Mouse (Mus musculus) A20 (cell line): ENCODE measurements around the gene Arhgap29.

Experiments
- DNase-seq: peaks from one replicate; pipeline ENCODE4 v3.0.0-alpha.2; 2011; ENCODE audit warnings: low read depth, low spot score

Gene Arhgap29

DNA sequence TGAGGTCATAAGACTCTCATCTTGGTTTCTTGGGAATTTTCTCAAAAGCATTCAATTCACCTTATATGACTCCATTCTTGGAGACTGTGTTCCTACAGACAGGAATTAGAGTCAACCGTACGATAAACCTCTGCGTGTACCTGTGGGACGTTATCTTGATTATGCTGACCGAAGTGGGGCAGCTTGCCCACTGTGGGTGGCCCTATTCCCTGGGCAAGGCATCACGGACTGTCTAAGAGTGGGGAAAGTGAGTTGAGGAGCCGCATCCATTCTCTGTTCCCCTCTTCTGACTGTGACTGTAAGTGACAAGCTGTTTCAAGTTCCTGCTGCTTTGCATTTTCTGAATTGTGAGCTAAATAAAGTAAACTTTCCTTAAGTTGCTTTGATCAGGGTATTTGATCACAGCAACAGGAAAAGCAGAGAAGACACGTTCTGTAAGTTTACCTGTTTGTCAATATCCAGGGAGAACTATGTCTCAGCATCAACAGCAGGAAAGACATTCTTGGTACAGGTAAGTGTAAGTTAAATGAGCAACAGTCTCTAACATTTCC lies at the start of gene Arhgap29:
Gene Arhgap29 (plus strand): TSS at position 501 of the 551 bp plus-strand sequence.
- no peak for DNase-seq

DNA sequence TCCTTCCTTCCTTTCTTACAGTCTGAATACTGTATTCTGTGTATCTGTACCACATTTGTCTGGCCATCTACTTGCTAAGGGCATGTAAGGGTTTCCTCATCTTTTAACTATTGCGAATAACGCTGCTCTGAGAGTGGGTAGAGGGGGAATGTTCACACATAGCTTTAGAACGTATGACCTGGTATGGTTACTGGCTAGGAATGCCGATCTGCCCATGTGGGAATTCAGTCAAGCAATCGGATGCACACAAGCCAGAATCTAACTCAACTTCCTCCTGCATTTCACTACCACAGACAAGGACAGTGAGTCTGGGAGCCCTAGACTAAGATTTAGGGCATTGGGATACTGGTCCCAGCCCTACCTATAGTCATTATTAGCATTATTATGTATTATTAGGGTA lies 49.6 kb upstream of the Arhgap29 start:
- no peak for DNase-seq

DNA sequence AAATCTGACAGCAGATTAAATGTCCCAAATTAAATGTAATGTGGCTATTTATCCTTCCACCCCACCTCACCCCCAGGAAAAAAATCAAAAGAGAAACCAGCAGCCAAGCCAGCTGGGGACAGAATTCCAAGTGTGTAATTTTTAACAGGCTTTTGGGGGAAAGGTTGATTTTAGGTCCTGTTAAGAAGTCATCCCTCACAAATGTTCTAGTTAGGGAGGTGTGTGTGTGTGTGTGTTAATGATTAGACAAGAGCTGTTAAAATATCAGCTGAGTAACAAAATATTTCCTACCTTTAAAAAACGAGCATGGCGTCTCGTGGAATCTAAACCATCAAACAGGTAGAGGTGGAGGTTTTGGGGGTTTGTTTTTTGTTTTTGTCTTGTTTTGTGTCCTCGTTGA lies 49.1 kb upstream of the Arhgap29 start:
- no peak for DNase-seq

GRCm38 (mm10) chr3:121903695-121904094 lies 48.6 kb upstream of the Arhgap29 start:
- DNase-seq: no peak

- no peak for DNase-seq
Observed at GRCm38 (mm10) chr3:121904476-121904875, 47.9 kb upstream of the Arhgap29 start.

- no peak for DNase-seq
Observed at GRCm38 (mm10) chr3:121906623-121907022, 45.7 kb upstream of the Arhgap29 start.

GRCm38 (mm10) chr3:121909155-121909554 lies 43.2 kb upstream of the Arhgap29 start:
- DNase-seq: no peak

- DNase-seq: no peak
Observed at GRCm38 (mm10) chr3:121913476-121913875, 38.9 kb upstream of the Arhgap29 start.

DNA sequence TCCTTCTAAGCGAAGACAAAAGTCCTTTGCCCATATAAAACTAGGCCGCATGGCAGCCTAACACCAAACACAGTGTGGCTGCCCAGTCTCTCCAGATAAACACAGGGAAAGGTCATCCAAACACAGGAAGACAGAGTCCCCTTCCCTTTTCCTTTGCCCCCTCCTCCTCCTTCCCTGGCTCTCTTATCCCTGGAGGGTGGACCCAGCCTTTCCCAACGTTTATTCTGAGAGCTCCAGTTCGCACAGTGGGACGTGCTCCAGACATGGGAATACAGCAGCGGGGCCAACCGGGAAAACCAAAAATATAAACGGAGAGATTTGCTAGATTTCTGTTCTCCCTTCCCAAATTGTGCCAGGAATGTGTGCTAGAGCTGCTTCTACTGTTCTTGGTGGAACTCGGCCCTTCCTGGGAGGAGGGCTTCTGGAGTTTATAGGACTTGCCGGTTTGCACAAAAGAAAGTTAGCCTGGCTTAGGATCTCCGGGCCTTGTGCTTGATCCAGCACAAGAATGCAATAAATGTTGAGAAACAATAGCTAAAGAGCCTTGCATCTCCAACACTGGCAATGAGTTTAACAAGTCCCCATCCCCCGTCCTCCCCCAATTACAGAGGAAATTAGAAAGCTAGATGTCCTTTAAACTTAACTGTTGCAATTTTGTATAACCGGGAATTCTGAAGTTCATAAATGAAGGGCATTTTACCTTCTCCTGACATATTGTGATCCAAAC lies 37.7 kb upstream of the Arhgap29 start:
- no peak for DNase-seq

- DNase-seq: no peak
Observed at GRCm38 (mm10) chr3:121915191-121915590, 37.1 kb upstream of the Arhgap29 start.

DNA sequence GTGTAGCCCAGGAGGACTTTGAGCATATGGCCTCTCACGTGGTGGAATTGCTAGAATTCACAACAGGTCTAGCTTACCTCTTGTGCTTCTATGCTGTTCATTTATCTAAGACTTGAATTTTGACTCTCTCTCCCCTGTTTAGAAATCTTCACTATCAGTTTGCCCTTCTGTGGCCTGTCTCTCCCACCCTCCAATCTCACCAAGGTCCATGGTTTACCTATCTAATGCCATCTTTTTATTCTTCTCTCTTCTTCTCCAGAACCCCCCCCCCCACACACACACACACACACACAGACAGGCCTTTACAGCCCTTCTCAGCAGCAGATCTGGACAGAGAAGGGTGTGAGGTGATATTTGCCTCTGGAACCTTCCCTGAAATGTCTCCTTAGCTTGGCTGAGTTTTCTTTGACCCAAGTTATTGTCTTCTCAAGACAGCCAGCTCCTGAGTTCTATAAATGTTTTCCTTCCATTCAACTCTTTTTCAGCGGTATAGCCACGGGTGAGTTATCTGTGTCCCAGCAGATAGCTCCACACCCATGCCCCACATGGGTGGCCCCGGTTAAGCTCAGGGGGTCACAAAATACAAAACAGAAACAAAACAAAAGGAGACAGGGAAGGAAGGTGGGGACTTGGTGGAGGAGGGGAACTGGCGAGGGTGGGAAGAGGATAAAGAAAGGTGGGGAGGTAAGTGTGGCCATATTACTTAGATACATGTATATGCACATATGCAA lies 35.4 kb upstream of the Arhgap29 start:
- DNase-seq: no peak

- DNase-seq: no peak
Observed at GRCm38 (mm10) chr3:121917658-121918057, 34.7 kb upstream of the Arhgap29 start.

DNA sequence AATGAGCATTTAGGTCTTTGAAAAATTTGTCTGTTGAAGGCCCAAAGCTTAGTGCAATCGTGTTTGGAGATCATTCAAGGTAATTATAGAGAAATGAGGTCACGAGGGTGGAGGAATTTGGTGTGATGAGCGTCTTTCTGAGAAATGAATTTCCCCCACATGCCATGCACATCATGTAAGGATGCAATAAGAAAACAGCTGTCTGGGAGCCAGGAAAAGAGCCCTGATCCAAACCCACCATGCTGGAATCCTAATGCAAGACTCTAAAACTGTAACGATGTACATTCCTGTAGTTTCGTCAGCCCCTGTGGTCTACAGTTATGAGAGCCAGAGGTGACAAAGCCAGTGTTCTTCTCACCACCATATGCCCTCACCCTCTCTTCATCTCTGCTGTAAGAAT lies 32.4 kb upstream of the Arhgap29 start:
- DNase-seq: no peak

GRCm38 (mm10) chr3:121920769-121921168 lies 31.6 kb upstream of the Arhgap29 start:
- no peak for DNase-seq

- no peak for DNase-seq
Observed at GRCm38 (mm10) chr3:121924768-121925486, 27.4 kb upstream of the Arhgap29 start.

GRCm38 (mm10) chr3:121927601-121928000 lies 24.7 kb upstream of the Arhgap29 start:
- no peak for DNase-seq

GRCm38 (mm10) chr3:121932815-121933214 lies 19.5 kb upstream of the Arhgap29 start:
- no peak for DNase-seq

DNA sequence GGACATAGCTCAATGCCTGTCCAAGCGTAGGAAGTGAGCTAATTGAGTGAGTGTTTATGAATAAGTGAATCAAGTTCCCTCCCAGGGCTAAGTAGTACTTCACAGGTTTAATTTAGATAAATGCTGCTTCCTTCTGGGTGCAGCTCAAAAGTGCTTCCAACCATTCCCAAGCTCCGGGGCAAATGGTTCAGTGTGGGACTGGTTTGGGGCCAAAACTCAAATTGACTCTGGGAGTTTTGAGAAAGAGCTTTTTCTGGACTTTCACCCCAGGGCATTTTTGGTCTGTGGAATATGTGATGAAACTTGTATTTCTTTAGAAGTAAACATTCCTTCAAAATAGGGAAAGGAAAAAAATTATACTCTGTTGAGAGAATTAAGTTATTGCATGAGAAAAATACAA lies 16.1 kb upstream of the Arhgap29 start:
- DNase-seq: no peak

GRCm38 (mm10) chr3:121937036-121937435 lies 15.3 kb upstream of the Arhgap29 start:
- DNase-seq: no peak

GRCm38 (mm10) chr3:121939658-121940057 lies 12.7 kb upstream of the Arhgap29 start:
- DNase-seq: peak; percentile 37

- peak; percentile 59 for DNase-seq
Observed at GRCm38 (mm10) chr3:121940094-121940889, 12.0 kb upstream of the Arhgap29 start.
